Mouse (Mus musculus) embryonic facial prominence, embryonic 11.5 days (tissue): ENCODE measurements around the gene Mllt3. TPM values are rescaled to one million over a fixed set of nuclear protein-coding genes. Genes with fewer than 3 reads are reported as not detected.

Experiments used
- ATAC-seq: fragments of 200-750 bp; cut with Nextera tagmentation; replicated peaks from 2 replicates; pipeline ENCODE4 v1.8.0; 2017; ENCODE audit warnings: low read depth; ENCODE audit not compliant: insufficient number of reproducible peaks, low FRiP score, low TSS enrichment
- DNase-seq: peaks from one replicate; pipeline ENCODE4 v3.0.0-alpha.2; 2015; ENCODE audit warnings: low spot score
- H3K27ac ChIP-seq: fragments of 300-500 bp; sonication (generic); replicated peaks from 2 replicates; pipeline ENCODE4 v1.5.1; 2014; ENCODE audit warnings: mild to moderate bottlenecking, low read depth, low read length, control low read depth
- H3K27me3 ChIP-seq: fragments of 300-500 bp; sonication (generic); 2 replicates; pipeline ENCODE4 v1.6.1; 2014; ENCODE audit warnings: mild to moderate bottlenecking, low read length, moderate library complexity, mixed read lengths; ENCODE audit not compliant: control insufficient read depth, insufficient read depth
- H3K36me3 ChIP-seq: fragments of 300-500 bp; sonication (generic); replicated peaks from 2 replicates; pipeline ENCODE4 v1.6.1; 2014; ENCODE audit warnings: low read depth, mild to moderate bottlenecking, low read length, moderate library complexity, mixed read lengths; ENCODE audit not compliant: control insufficient read depth, insufficient read depth
- H3K4me1 ChIP-seq: fragments of 300-500 bp; sonication (generic); 2 replicates; pipeline ENCODE4 v1.6.1; 2014; ENCODE audit warnings: low read length, mixed read lengths; ENCODE audit not compliant: control insufficient read depth, insufficient read depth
- H3K4me2 ChIP-seq: fragments of 300-500 bp; sonication (generic); 2 replicates; pipeline ENCODE4 v1.6.1; 2014; ENCODE audit warnings: low read depth, mild to moderate bottlenecking, control low read depth, low read length, moderate library complexity
- H3K4me3 ChIP-seq: fragments of 300-500 bp; sonication (generic); 2 replicates; pipeline ENCODE4 v1.5.1; 2014; ENCODE audit warnings: low read depth, low read length, control low read depth
- H3K9ac ChIP-seq: fragments of 300-500 bp; sonication (generic); replicated peaks from 2 replicates; pipeline ENCODE4 v1.6.1; 2014; ENCODE audit warnings: mild to moderate bottlenecking, control low read depth, low read length
- H3K9me3 ChIP-seq: fragments of 300-500 bp; sonication (generic); replicated peaks from 2 replicates; pipeline ENCODE4 v1.6.1; 2016; ENCODE audit warnings: mild to moderate bottlenecking, low read length, inconsistent platforms, mixed read lengths; ENCODE audit not compliant: control insufficient read depth
- WGBS: fragments of 180-500 bp; shearing (Covaris S2); extraction: QIAGEN DNeasy Blood & Tissue Kit; methylation state at CpG from one replicate; pipeline ENCODE4 v1.1.7; 2014; 5-methylcytosine and 5-hydroxymethylcytosine counted together
- polyA plus RNA-seq: library from polyadenylated mRNA; unstranded; fragments of >200 nt; fragmentation: Nextera tagmentation; extraction: Ambion mirVana; gene quantifications from 2 replicates; pipeline ENCODE4 v1.2.1, GENCODE M21; 2014

Gene Mllt3
- polyA plus RNA-seq, 1 experiment from 2014 or later, result 70.4 TPM

GRCm38 (mm10) chr4:87728581-87728980, 304.6 kb downstream of the Mllt3 start:
- H3K27me3 ChIP-seq, result no peaks in the 10 kb centered on the region
- no peaks in the 10 kb centered on the region for H3K9me3 ChIP-seq
- no peak for DNase-seq
- no peak overlapping the region for H3K27ac ChIP-seq
- WGBS, result 78% methylated on average over 1 of the region's 1 CpGs
- H3K36me3 ChIP-seq, result no peaks in the 10 kb centered on the region
- no peaks in the 10 kb centered on the region for H3K4me1 ChIP-seq
- H3K9ac ChIP-seq, result no peak overlapping the region
- no peak overlapping the region for H3K4me2 ChIP-seq
- no peak for ATAC-seq
- no peak overlapping the region for H3K4me3 ChIP-seq

DNA sequence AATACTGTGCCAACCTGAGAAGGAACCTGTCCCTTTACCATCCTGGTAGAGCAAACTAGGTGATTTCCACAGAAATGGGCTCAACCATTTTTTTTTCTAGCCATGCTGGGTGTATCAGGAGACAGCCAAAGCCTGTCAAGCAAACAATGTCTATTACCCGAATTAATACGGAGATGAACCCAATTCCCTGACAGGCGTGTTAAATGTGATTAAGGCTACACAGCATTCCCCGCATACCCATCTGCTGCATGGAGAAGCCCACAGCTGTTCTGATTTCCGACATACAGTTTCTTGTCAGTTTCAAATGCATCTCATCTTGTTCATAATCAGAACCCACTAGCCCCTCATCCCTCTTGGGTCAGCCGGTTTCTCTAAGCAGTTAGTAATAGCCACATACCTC, 309.7 kb downstream of the Mllt3 start:
- Histone ChIP-seq H3K9ac (no peak overlapping the region), H3K4me1 (no peaks in the 10 kb centered on the region), H3K27me3 (no peaks in the 10 kb centered on the region), H3K4me2 (no peak overlapping the region), H3K27ac (no peak overlapping the region), H3K4me3 (no peak overlapping the region), H3K9me3 (no peaks in the 10 kb centered on the region), H3K36me3 (no peaks in the 10 kb centered on the region)
- WGBS, result 80% methylated on average over 6 of the region's 6 CpGs
- no peak for ATAC-seq
- no peak for DNase-seq

Other genes with a start within 250 kb of the Mllt3 start
- 13.9 and 18.0 TPM in 2 replicates for gene Focad, start 61.3 kb upstream of the Mllt3 start, polyA plus RNA-seq